Mouse (Mus musculus) kidney, postnatal 36 days (tissue): ENCODE measurements around the gene Padi2.

ENCODE experiments used
- DNase-seq, 2 experiments: peaks; one replicate each; pipeline ENCODE4 v3.0.0; 2021 to 2022; ENCODE audit warnings: mixed read lengths in 2 of 2

Gene Padi2

GRCm38 (mm10) chr4:140925648-140926047 is 19.5 kb downstream of the Padi2 start:
- no peak for DNase-seq

DNA sequence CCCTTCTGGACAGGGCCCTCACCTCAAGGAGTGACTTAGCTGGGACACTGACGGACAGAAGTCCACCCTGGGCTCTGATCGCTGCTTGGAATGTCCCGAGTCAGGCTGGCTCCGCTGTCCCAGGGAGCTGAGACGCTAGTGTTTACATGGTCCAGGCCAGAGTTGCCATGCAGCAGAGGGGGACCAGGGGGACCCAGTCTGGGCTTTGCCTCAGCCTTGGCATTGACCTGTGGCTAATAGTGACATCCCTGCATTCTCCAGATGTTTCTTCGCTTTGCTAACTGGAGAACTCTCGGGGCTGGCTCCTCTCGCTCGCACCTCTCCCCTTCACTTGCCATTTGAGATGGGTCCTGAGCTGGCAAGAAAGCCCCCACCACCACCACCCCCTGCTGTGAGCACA is 22.2 kb downstream of the Padi2 start:
- DNase-seq, result no peak

DNA sequence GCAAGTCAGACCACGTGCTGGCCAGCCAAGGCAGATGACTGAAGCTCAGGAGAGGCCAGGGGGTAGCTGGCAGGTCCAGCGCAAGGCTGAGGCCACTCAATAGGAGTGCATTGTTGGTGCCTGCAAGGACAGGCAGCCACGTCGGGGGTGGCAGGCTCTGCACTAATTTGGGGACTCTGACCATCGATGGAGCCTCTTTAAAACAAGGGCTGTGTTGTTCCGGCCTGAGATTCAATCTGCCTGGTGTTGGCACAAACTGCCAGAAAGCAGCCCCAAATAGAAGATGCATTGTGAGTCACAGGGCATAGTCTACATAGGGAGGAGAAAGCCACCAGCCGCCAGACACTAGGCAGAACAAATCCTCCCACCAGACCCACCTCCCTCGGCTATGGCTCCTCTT is 23.6 kb downstream of the Padi2 start:
- DNase-seq, result no peak

- no peak for DNase-seq
These were observed 24.8 kb downstream of the Padi2 start for GRCm38 (mm10) chr4:140930900-140931470.

DNA sequence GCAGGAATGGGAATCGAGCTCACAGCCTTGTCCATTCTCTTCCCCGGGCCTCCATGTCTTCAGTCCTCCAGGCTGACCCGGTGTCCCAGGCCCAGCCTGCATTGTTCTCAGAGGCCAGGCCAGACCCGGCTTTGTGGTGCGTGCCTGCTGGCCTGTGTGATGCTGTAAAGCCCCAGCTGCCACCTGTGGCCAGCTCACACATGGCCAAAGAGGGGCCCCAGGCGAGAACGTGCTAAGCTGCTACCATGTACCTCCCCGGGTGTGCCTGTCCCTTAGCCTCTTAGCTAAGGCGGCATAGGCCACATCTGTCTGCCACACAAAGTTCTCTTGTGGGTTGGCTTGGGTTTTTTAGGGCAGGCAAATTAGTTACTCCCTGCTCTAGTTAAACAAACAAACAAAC is 29.5 kb downstream of the Padi2 start:
- DNase-seq, result no peak

GRCm38 (mm10) chr4:140944356-140944755 is 38.2 kb downstream of the Padi2 start:
- DNase-seq, result peak in 1 of 2 experiments; percentile 51

- DNase-seq, result no peak
These were observed 38.9 kb downstream of the Padi2 start for GRCm38 (mm10) chr4:140944961-140945442.

- no peak for DNase-seq
These were observed 39.4 kb downstream of the Padi2 start for GRCm38 (mm10) chr4:140945571-140945970.

DNA sequence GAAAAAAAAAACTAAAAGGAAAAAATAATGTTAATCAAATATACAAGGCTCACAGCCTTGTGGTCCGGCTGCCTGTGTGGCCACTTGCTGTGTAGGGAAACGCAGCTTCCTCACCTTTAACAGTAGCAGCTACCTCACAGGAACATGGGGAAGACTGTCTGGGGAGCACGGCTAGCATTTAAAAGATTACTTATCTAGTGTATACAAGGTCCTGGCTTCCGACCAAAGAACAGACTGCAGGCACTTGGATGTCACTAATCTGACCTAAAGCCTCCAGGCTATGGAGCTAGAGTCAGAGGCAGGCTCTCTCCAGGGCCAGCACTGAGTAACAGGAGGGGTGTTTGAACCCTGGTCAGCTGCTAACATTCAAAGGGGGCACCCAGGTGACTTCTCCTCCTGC is 39.9 kb downstream of the Padi2 start:
- no peak for DNase-seq

DNA sequence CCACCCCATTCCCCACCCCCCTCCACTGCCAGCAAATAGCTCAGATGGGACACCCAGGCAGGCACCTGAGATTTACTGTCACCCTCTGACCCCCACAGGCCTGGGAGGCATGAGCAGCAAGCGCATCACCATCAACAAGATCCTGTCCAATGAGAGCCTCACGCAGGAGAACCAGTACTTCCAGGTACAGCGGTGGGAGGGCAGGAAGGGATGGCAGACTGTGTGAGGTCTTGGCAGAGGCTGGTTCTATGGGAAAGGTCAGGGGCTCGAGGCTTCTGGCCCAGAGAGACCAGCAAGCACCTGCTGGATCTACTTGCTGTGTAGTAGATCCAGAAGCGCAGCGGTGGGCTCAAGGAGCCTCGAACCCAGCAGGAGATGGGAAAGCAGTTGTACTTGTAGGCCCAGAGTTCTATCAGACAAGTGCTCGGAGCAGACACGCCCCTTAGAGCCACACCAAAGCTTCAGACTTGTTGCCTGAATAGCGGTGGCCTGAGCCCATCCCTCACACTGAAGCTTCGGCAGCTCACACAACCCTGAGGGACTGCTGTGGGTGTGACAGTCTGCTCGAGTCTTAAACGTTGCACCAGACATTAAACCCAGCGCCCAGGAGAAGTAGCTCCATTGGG is 40.5 kb downstream of the Padi2 start:
- no peak for DNase-seq

DNA sequence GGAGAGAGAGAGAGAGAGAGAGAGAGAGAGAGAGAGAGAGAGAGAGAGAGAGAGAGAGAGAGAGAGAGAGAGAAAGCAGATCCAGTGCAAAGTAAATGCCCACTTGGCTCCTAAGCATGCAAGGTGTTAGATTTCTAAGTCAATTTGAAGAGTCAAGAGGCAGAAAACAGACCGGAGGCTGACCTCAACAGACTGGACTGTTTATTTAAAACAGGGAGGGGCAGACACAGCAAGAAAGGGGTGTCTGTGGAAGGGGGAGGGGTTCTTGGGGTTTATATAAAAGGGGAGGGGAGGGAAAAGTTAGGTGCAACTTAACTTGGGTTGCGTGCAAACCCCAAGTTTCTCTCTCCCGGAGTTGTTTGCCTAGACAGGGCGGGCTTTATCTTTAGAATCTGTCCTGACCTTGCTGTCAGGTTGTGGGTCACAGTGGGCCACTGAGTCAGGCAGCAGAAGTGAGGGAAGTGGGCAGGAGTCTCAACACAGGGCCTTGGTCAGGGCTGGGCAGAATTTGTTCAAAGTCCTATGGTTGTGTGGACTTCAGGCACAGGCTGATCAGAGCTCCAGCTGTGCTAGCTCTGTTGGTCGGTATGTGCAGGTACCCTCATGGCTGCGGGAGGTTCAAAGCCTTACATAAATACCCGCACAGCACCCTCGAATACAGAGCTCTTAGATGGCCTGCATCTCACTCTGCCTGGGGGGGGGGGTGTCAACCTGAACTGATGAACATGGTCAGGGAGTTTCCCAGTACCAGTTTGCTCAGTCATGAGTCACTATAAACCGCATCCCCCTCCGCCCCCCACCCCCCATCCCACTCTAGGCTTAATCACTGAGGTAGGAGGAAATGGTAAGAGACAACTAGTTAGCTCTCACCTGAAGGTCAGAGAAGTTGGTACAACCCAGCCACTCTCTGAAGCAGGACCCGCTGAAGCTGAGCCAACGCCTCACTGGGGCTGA is 41.6 kb downstream of the Padi2 start:
- DNase-seq, result no peak

- peak; percentile 79 to 85 for DNase-seq
These were observed 42.3 kb downstream of the Padi2 start for GRCm38 (mm10) chr4:140948481-140948880.

DNA sequence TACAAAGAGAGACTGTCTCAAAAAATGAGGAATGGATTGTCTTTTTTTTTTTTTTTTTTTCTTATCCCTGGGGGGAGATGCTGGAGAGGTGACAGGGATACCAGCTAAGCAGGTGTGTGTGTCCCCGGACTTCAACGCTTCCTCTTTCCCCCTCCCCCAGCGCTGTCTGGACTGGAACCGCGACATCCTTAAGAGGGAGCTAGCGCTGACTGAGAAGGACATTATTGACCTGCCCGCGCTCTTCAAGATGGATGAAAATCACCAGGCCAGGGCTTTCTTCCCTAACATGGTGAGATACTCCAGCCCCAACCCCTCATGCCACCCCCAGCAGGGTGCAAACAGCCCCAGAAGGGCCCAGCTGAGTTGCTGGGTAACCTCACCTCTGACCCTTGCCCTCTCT is 42.9 kb downstream of the Padi2 start:
- no peak for DNase-seq

DNA sequence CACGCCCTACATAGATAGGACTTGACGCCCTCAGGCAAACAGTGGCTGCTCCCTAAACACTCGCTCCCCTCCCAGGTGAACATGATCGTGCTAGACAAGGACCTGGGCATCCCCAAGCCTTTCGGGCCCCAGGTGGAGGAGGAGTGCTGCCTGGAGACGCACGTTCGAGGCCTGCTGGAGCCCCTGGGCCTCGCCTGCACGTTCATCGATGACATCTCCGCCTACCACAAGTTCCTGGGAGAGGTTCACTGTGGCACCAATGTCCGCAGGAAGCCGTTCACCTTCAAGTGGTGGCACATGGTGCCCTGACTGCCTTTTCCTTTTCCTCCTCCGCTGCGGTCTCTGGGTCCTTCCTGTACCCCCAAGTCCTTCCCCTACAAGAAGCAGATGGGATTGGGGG is 43.5 kb downstream of the Padi2 start:
- no peak for DNase-seq

GRCm38 (mm10) chr4:140950574-140950973 is 44.4 kb downstream of the Padi2 start:
- peak in 1 of 2 experiments; percentile 42 for DNase-seq

GRCm38 (mm10) chr4:140951861-140952641 is 45.9 kb downstream of the Padi2 start:
- DNase-seq, result no peak

GRCm38 (mm10) chr4:140957131-140957702 is 51.1 kb downstream of the Padi2 start:
- DNase-seq, result no peak

- peak; percentile 58 to 82 for DNase-seq
These were observed 51.6 kb downstream of the Padi2 start for GRCm38 (mm10) chr4:140957725-140958124.

- no peak for DNase-seq
These were observed 52.2 kb downstream of the Padi2 start for GRCm38 (mm10) chr4:140958319-140958718.

GRCm38 (mm10) chr4:140959128-140959679 is 53.1 kb downstream of the Padi2 start:
- DNase-seq, result no peak

- no peak for DNase-seq
These were observed 53.8 kb downstream of the Padi2 start for GRCm38 (mm10) chr4:140959715-140960479.
